Mouse (Mus musculus) spleen, embryonic (tissue): ENCODE results near the gene Gpr19.

Source experiments
- CTCF ChIA-PET: fragments of 350-600 bp; sonication (Branson Sonifier 250); formaldehyde crosslinking; loops from one replicate; lab custom pipeline; 2022; lab: Charles Lee

Gene Gpr19

DNA sequence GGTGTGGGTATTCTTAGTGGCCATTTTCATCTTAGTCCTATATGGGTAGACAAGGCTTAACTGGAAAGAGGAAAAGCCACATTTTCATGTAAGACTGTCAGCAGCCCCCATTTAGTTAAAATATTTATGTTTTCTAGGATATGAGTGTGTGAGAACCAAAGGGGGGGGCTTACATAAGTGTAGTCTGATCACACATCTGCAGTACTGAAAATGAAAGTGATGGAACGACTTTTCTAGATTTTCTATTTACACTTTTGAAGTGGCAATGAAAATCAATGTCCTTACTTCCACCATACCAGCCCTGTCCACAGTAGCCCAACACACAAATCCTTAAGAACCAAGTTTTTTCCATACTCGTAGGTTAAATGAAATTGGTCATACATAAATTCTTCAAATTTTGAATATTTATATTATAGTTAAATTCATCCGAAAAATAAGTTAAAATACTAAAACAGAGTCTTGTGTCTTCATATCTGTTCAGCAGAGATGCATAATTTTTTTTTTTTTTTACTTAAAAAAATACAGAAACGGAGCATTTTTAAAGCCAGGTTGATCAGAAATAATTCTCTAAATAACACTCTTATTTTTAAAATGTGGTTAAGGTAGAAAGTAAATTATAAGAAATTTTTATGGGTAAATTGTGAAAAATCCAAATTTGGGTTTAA, 27.4 kb upstream of the Gpr19 start:
- CTCF ChIA-PET: interaction anchor here (1.0 kb wide), 1 partner anchor 49 kb away, joined by 3 read pairs; no protein-coding TSS in a partner anchor

DNA sequence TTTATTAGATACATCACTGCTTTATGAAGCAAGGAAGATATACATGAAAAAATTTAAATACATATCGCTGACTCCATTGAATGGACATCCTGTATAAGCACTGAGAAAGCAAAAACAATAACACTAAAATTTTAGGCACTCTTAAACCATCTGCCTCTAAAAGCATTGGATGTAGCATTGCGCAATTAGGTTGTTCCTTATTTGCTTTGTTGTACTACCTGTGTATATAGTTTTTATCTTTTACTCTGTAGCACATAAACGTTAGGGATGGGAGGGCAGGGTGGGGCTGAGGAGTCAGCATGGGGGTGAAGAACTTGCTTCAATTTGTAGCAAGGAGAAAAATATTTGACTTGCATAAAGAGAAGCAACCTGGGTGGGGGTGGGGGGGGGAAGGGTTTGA, 25.9 kb upstream of the Gpr19 start:
- CTCF ChIA-PET: no interaction called here

DNA sequence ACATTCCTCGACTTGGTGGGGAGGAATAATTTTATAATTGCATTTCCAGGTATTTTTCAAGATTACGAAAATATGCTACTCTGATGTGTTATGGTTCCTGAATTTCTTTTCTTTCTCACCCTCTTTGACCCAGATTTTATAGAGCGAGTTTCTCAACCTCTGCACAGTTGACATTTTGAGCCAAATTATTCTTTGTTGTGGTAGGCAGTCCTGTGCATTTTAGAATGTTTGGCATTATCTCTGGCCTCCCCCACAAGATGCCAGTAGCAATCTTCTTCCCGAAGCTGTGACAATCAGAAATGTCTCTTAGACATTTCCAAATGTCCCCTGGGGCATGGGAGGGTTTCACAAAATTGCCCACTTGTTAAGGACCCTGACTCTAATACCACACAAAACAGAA, 25.3 kb upstream of the Gpr19 start:
- CTCF ChIA-PET: interaction anchor here (1.0 kb wide), 1 partner anchor 8 kb away, joined by 3 read pairs; no protein-coding TSS in a partner anchor

- CTCF ChIA-PET: interaction anchor here (0.6 to 1.0 kb wide), 2 partner anchors 9 to 99 kb away, joined by 3 to 5 read pairs; no protein-coding TSS in a partner anchor
Measured at GRCm38 (mm10) chr6:134922511-134923195, 24.3 kb upstream of the Gpr19 start.

DNA sequence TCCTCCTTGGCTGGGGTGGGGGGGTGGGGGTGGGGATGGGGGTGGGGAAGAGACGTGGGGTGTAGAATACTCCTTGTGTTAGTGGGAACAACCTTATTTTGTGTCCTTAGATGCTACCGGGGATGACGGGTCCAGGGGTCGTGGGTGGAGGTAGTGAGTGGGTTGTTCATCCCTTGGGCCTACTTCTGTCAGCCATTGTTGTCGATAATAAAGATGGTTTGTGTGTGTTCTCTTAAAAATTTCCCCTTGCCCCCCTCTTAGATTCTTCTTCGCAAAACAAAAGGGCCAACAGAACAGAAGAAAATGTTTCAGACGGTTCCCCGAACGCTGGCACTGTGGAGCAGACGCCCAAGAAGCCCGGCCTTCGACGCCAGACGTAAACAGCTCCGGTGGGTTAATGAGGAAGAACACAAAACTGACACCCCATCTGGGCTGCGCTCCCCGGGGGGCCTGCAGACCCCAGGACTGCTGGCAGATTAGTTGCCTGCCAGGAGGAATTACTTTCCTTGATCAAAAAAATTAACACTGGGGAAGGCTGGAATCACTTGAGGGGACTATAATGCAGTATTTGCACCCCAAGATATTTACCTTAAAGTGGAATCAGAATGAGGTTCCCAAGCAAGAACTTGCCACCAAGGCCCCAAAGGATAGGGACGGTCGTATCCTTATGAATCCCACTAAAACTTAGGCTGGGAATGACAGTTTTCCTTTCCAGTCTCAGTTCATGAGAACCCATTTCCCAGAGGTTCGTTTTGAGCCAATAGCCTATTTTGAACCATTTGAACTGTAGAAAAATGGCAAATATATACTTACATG, 23.5 kb upstream of the Gpr19 start:
- CTCF ChIA-PET: interaction anchor here (0.6 kb wide), 2 partner anchors 26 to 98 kb away, joined by 4 to 5 read pairs; no protein-coding TSS in a partner anchor

- CTCF ChIA-PET: interaction anchor here (0.6 kb wide), 1 partner anchor 25 kb away, joined by 4 read pairs; no protein-coding TSS in a partner anchor
Measured at GRCm38 (mm10) chr6:134921014-134921694, 22.8 kb upstream of the Gpr19 start.

- CTCF ChIA-PET: interaction anchor here (0.8 kb wide), 1 partner anchor 11 kb away, joined by 4 read pairs; no protein-coding TSS in a partner anchor
Measured at GRCm38 (mm10) chr6:134920190-134921013, 22.0 kb upstream of the Gpr19 start, which contains the start of gene Cdkn1b. TSS of gene Cdkn1b (plus strand) at chr6:134920401.

DNA sequence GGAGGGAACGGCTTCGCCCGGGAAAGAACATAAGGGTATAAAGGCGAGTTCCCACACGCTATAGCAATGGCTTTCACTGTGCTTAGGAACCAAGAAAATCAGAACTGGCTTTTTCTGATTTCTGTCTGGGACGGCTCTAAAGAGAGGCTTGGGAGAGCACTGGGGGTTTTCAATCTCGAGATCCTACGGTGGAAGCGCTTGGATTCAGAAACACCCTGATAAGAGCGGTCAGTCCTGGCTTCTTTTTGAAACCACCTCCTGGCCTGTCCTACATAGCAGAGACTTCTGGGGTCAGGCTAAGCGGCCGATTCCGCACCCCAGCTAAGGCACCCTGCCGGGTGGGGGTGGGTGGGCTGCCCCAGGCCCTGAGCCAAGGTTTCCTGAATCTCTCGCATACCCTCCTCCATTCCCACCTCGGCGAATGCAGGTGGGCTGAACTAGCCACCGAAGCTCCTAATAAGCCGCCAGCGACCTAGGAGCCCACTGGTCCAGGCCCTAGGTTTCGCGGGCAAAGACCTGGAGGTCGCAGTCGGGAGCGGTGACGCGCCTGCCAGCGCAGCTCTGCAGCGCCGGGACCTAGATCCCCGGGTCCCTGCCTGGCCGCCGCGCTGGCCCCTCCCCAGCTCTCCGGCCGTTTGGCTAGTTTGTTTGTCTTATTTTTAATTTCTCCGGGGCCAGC, 21.3 kb upstream of the Gpr19 start:
- CTCF ChIA-PET: interaction anchor here (0.8 kb wide), 1 partner anchor 12 kb away, joined by 4 read pairs; no protein-coding TSS in a partner anchor

GRCm38 (mm10) chr6:134918769-134919168, 20.4 kb upstream of the Gpr19 start:
- CTCF ChIA-PET: no interaction called here

- CTCF ChIA-PET: no interaction called here
Measured at GRCm38 (mm10) chr6:134917087-134917486, 18.7 kb upstream of the Gpr19 start.

DNA sequence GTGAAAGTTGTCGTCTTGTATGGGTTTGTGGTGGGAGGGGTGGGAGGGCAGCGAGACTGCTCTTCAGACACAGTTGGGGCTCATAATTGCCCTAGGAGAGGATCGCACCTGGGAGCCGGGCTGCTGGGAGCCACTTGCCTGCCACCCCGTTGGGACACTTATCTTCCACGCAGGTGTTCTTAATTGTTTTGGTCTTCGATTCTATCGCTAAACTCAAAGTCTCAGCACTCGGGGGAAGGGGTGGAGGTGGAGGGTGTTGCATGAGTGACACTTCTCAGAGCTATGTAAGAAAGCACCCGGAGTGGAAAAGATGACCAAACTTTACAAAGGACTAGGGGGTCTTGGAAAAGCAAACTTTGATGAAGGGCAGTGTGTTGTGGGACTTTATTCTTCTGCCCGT, 18.3 kb upstream of the Gpr19 start:
- CTCF ChIA-PET: no interaction called here

GRCm38 (mm10) chr6:134914523-134914922, 16.1 kb upstream of the Gpr19 start:
- CTCF ChIA-PET: no interaction called here

GRCm38 (mm10) chr6:134905811-134906210, 7.4 kb upstream of the Gpr19 start:
- CTCF ChIA-PET: interaction anchor here (0.6 to 1.0 kb wide), 2 partner anchors 41 to 112 kb away, joined by 4 to 5 read pairs; no protein-coding TSS in a partner anchor

GRCm38 (mm10) chr6:134903891-134904884, 5.8 kb upstream of the Gpr19 start:
- CTCF ChIA-PET: interaction anchor here (0.6 kb wide), 1 partner anchor 348 kb away, joined by 9 read pairs; no protein-coding TSS in a partner anchor

DNA sequence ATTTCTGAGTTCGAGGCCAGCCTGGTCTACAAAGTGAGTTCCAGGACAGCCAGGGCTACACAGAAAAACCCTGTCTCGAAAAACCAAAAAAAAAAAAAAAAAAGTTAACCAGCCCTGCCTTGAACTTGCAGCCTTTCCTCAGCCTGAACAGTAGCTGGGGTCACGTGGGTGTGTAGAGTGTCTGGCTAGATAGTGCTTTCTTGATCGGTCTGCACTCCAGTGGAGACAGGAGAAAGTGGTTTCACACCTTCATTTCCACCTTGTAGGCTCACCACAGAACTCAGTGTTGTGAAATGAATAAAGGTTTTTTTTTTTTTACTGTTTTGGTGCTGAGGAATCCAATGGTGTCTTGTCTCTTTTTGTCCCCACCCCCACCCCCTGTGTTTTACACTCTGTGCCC, 5.0 kb upstream of the Gpr19 start:
- CTCF ChIA-PET: interaction anchor here (0.6 kb wide), 1 partner anchor 348 kb away, joined by 9 read pairs; no protein-coding TSS in a partner anchor

- CTCF ChIA-PET: interaction anchor here (0.6 to 0.7 kb wide), 2 partner anchors 73 to 74 kb away, joined by 3 to 4 read pairs; no protein-coding TSS in a partner anchor
Measured at GRCm38 (mm10) chr6:134897443-134898094, 809 bp downstream of the Gpr19 start.
